Mouse (Mus musculus) CD4-positive, CD25-positive, alpha-beta regulatory T cell (primary cell): ENCODE data around the gene Ube2j2. TPM values are rescaled to one million over a fixed set of nuclear protein-coding genes. Genes with fewer than 3 reads are reported as not detected.

Source experiments
- polyA plus RNA-seq: library from polyadenylated mRNA; unstranded; fragments of 100-300 nt; shearing (Covaris generic); gene quantifications from one replicate; pipeline ENCODE4 v1.2.1, GENCODE M21; 2017

Ube2j2 gene
- 143 TPM for polyA plus RNA-seq

DNA sequence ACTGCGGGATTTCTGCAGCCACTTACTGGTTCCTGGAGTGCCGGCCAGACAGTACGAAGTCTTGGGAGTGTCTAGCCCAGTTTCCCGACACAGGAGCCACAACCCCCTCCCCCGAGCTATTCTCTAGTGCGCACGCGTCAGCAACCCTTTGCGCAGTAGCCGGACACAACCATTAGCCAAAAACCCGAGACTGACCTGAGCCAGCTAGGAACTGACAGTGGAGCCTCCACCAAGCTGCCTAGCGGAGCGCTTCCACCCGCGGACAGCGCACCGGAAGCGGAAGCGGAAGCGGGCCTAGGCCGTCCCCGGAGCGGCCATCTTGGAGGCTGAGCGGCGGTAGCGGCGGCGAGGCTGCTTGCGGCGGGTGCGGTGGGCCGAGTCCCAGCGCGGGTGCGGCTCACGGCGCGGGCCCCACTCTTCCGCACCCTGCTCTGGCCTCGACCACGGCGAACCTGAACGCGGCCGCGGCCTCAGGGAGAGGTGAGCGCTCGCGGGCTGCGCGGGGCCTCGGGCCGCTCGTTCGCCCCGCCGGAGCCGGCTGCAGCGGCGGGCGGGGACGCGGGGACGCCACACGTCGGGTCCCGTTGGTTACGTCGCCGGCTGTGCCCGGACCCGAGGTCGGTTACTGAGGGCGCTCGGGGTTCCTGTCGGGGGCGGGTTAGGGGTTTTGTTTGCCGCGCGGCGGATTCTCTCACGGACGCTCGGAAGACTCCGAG lies at the start of gene Ube2j2:
Gene Ube2j2, plus strand, starts transcription at position 298 of the 716 bp plus-strand sequence.

DNA sequence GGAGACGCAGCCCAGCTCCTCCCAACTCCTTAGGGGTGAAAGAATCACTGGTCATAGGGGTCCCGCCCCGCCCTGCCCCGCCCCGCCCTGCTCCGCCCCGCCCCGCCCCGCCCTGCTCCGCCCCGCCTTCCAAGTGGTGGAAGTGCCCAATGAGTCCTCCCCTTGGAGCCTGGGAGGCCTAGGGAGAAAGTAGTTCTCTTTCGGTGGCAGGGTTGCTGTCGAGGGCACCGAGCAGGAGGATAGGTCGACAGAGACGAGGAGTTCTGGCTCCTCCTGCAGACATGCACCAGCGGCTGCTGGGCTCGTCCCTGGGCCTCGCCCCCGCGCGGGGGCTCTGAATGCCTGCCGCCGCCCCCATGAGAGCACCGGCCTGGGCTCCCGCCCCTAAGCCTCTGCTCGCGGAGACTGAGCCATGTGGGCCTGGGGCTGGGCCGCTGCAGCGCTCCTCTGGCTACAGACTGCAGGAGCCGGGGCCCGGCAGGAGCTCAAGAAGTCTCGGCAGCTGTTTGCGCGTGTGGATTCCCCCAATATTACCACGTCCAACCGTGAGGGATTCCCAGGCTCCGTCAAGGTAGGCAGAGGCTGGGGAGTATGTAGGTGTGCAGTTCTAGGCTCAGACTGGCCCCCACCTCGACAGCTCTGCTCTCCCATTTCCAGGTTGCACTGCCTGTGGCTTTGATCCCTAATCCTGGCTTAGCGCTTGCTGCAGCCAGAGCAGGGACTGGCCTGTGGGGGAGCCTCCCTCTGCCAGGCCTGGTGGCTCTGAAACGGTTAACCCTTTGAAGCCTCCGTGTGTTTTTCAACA lies 18.7 kb downstream of the Ube2j2 start, which contains the start of gene C1qtnf12:
Gene C1qtnf12, plus strand, starts transcription at position 152 of the 805 bp plus-strand sequence.

DNA sequence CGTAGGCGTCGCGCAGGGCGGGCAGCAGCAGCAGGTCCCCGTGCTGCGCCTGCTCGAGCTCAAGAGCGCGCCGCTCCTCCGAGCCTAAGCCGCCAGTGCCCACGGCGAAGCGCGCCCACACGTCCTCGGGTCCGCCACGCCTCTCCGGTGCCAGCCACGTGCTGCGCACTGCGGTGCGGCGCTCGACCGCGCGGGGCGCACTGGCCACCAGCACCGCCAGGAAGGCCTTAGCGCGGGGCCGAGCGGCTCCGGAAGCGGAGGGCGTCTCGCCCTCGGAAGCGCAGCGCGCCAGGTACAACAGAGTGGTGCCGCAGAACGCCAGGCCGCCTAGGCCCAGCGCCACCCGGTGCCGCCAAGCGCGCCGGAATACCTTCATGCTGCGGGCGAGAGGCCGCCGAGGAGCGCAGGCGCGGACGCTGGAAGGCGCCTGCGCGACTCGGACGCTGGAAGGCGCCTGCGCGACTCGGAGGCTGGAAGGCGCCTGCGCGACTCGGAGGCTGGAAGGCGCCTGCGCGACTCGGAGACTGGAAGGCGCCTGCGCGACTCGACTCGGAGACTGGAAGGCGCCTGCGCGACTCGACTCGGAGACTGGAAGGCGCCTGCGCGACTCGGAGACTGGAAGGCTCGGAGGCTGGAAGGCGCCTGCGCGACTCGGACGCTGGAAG lies 48.7 kb downstream of the Ube2j2 start, which contains the start of the genes B3galt6 and Sdf4:
Gene B3galt6, minus strand, starts transcription at position 409 of the 665 bp plus-strand sequence.
Gene Sdf4, plus strand, starts transcription at position 632 of the 665 bp plus-strand sequence.

Other genes with a start within 250 kb of the Ube2j2 start
- 14.9 TPM for gene Fndc10, start 249.5 kb upstream of the Ube2j2 start, polyA plus RNA-seq
- 178 TPM for gene Ssu72, start 239.0 kb upstream of the Ube2j2 start, polyA plus RNA-seq
- gene Tmem240, start 209.0 kb upstream of the Ube2j2 start, polyA plus RNA-seq: 0.75 TPM
- 98.2 TPM for gene Atad3a, start 182.7 kb upstream of the Ube2j2 start, polyA plus RNA-seq
- gene Vwa1, start 169.1 kb upstream of the Ube2j2 start, polyA plus RNA-seq: 0.35 TPM
- gene Tmem88b, start 158.0 kb upstream of the Ube2j2 start, polyA plus RNA-seq: 0.05 TPM
- gene Ankrd65, start 153.4 kb upstream of the Ube2j2 start, polyA plus RNA-seq: 0.20 TPM
- gene Mrpl20, start 141.0 kb upstream of the Ube2j2 start, polyA plus RNA-seq: 121 TPM
- gene Ccnl2, start 131.3 kb upstream of the Ube2j2 start, polyA plus RNA-seq: 291 TPM
- gene Aurkaip1, start 112.6 kb upstream of the Ube2j2 start, polyA plus RNA-seq: 187 TPM
- 4.2 TPM for gene Mxra8, start 104.2 kb upstream of the Ube2j2 start, polyA plus RNA-seq
- 69.5 TPM for gene Dvl1, start 96.4 kb upstream of the Ube2j2 start, polyA plus RNA-seq
- 1.2 TPM for gene Tas1r3, start 80.5 kb upstream of the Ube2j2 start, polyA plus RNA-seq
- 13.6 TPM for gene Cptp, start 74.4 kb upstream of the Ube2j2 start, polyA plus RNA-seq
- 118 TPM for gene Ints11, start 74.3 kb upstream of the Ube2j2 start, polyA plus RNA-seq
- gene Pusl1, start 52.0 kb upstream of the Ube2j2 start, polyA plus RNA-seq: 37.8 TPM
- 23.0 TPM for gene Acap3, start 52.0 kb upstream of the Ube2j2 start, polyA plus RNA-seq
- gene C1qtnf12, start 18.5 kb downstream of the Ube2j2 start, polyA plus RNA-seq: 16.9 TPM
- gene B3galt6, start 48.8 kb downstream of the Ube2j2 start, polyA plus RNA-seq: 10.6 TPM
- 491 TPM for gene Sdf4, start 49.0 kb downstream of the Ube2j2 start, polyA plus RNA-seq
- 804 TPM for gene Tnfrsf4, start 70.0 kb downstream of the Ube2j2 start, polyA plus RNA-seq
- 759 TPM for gene Tnfrsf18, start 82.3 kb downstream of the Ube2j2 start, polyA plus RNA-seq
- 0.54 TPM for gene Ttll10, start 115.6 kb downstream of the Ube2j2 start, polyA plus RNA-seq
- 35.3 TPM for gene 9430015G10Rik, start 166.2 kb downstream of the Ube2j2 start, polyA plus RNA-seq
- not detected for gene Rnf223, start 186.7 kb downstream of the Ube2j2 start, polyA plus RNA-seq